Mouse (Mus musculus) hematopoietic multipotent progenitor cell, adult 10-12 weeks (in vitro differentiated cells): ENCODE data around the gene Mfsd2b. TPM values are rescaled to one million over a fixed set of nuclear protein-coding genes. Genes with fewer than 3 reads are reported as not detected.

Experiments used
- polyA plus RNA-seq: library from polyadenylated mRNA; stranded (reverse); fragments of >175 nt; gene quantifications from 2 replicates; pipeline ENCODE4 v1.2.3, GENCODE M21; 2012; ENCODE audit warnings: low replicate concordance

Mfsd2b gene
- 8.0 and 29.2 TPM in 2 replicates for polyA plus RNA-seq

DNA sequence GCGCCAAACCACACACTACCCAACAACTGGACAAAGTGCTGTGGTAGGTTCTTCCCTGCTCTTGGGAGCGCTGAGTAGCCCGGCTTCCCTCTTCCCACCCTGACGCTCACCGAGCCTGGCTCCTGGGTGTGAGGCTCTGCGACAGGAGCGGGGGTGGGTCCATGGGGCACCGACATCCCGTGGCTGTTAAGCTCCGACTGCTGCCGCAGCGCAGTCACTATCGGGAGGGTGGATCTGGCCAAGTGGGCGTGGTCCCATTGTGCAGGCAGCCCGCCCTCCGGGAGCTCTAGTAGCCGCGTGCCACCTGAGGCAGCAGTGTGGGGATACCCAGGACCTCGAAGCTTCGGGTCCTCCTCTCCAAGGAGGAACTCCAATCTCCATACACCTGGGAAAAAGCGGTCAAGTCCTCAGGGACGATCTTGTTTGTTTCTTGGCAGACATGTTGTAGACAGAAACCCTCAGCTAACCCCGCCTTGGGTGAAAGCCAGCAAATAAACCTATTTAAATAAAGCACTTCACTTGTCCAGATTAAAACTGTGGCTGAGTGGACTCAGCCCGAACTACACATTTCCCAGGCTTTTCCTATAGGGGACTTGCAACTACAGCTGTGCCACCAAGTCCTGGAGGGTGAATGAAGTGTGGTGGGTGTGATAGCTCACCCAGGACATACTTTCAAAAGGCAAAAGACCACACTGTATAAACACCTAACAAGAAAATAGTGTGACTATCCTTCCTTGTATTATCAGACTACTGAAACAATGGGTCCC is at the start of gene Mfsd2b:
Gene Mfsd2b (minus strand): TSS at position 199 of the 767 bp plus-strand sequence.

DNA sequence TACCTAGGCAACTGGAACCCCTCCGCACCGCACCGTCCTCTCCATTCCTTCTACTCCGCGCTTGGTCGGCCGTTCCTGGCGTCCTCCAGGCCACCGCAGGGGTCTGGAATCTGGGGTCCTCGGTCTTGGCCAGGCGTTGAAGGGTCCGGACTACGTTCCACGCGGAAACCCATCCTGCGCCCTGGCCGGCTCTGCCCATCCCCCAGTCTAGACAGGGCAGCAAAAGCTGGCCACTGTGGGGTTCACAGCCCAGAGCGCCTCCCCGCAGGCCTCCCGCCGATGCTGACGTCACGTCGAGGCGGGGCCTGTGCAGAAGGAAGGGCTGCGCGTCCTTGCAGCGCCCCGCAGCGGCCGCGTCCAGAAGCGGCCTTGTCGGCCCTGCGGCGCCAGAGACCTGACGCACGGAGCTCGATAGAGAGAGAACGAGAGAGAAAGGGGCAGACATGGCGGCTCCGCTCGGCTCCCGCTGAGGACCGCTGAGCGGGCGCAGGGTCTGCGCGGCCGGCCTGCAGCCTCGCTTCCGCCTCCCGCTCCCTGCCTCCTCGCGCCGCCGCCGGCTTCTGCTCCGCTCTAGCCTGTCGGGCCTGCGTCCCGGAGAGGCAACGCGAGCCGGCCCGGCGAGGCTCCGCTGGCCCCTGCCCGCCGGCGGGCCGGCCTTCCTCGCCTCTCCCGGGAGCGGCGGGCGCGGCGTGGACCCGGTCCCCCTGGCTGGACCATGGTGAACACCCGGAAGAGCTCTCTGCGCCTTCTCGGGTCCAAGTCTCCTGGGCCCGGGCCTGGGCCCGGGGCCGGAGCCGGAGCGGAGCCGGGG is 43.0 kb upstream of the Mfsd2b start, which contains the start of gene Atad2b:
Gene Atad2b (plus strand): TSS at position 360 of the 811 bp plus-strand sequence.

DNA sequence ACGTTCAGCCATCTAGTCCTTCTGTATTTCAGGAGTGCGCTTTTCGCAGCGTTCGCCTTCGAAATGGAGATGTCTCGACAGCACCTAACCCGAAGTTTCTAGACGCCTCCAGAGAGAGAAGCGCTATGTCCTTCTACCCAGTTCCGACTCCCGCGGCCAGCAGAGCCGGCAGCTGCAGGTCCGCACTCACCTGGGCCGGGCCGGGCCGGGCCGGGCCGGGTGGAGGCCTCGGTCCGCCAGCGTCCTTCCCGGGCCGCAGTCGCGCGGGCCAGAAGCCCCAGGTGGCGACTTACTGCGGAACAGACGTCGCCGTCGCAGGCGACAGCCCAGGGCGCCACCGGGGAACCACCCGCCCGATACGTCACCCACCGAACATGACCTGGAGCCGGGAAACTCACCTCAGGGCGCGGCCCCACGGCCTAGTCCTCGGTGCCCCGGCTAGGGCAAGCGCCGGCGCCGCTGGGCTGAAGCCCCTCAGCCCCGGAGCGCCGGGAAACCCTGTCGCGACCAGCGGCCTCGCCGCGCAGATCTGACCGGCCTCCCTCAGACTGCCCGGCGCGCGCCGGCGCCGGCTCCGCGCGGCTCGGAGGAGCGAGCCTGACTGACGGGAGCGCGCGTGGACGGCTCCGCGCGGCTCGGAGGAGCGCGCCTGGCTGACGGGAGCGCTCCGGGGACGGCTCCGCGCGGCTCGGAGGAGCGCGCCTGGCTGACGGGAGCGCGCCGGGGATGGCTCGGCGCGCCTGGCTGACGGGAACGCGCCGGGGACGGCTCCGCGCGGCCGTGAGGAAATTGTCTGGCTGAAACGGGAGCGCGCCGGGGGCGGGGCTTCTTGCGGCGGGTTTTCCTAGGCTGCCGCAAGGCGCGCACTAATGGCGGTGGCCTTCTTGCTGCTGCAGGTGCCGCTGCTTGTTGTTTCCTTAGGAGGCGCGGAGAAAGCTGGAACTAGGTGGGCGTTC is 33.1 kb upstream of the Mfsd2b start, which contains the start of gene Ubxn2a:
Gene Ubxn2a (minus strand): TSS at position 755 of the 956 bp plus-strand sequence.

DNA sequence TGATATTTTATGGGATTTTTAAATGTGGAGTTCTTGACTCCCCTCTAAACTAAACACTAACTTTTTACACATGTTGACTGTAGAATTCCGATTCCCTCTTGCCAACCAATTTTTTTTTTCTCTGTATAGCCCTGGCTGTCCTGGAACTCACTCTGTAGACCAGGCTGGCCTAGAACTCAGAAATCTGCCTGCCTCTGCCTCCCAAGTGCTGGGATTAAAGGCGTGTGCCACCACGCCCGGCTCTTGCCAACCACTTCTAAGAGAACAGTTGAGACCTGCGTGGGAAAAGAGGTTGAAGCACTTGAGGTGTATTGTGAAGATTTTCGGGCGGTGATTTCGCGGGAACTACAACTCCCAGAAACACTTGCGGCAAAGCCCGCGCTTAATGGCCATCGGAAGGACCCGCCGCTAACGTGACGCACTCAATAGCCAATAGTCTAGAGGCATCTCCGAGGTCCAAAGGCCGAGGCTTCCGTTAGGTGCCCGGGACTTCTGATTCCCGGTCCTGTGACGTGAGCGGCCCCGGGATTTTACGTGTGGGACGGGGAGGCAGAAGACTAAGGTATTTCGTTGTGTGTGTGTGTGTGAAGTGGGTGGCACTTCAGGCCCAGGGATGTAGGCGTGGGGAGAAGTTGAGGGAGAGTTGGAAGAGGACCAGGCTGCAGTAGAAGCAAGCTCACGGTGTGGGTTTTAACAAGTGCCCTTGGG is 31.1 kb downstream of the Mfsd2b start, which contains the start of gene Wdcp:
Gene Wdcp (plus strand): TSS at position 414 of the 708 bp plus-strand sequence.

DNA sequence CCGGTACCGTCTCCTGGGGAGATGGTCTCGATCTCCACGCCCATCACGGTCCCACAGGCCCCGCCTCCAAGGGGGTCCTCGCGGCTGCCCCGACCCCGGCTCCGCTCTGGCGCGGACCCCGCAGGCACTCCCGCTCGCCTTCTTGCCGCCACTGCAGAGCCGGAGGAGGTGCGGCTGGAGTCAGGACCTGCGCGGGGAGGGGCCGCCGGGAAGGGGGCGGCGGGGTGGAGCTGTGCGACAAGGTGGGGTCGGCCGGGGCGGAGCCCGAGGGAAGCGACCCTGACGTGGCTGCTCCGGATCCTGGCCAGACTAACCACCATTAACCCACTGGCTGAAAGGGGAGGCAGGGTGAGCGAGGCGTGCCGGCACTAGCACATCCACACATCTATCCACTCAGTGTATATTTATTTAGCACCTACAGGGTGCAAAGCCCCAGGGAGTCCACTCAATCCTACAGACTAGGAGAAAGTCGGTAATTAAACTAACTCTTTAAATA is 32.7 kb downstream of the Mfsd2b start, which contains the start of gene Fkbp1b:
Gene Fkbp1b (minus strand): TSS at position 200 of the 496 bp plus-strand sequence.

DNA sequence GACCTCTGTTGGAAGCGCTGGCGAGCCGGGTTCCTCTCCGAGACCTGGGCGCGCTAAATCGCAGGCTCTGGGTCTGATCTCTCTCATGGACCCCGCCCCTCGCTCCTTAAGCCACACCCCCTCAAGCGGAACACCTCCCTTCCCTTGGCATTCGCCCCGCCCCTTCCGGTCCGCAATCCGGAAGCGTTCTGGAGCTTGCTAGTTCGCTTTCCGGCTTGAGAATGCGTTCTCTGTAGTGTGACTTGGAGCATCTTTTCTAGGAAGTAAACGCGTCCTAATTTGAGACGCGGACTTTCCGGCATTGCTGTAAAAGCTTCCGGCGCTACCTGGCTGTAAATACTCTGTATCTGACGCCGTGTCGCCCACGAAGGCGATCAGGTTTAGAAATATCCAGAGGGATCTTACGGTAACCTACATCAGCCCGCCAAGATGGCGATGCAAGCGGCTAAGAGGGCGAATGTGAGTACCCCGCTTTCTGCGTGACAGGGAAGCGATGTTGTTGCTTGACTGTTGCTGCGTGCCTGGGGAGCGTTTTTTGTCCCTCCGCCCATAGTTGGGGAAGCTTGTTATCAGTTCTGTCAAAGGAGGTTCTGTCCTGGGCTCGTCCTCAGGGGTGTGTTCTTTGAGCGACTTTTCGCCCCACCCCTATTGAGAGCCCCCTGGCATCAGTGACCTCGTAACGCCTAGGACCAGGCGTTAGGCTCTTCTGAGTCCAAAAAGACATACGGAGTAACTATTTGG is 56.6 kb downstream of the Mfsd2b start, which contains the start of gene Sf3b6:
Gene Sf3b6 (plus strand): TSS at position 184 of the 741 bp plus-strand sequence.

Other genes with a start within 250 kb of the Mfsd2b start
- gene Fam228a, start 135.9 kb downstream of the Mfsd2b start, polyA plus RNA-seq: not detected in 2 replicates
- 0.12 TPM in 1 of 2 replicates, not detected in the other for gene Pfn4, start 105.3 kb downstream of the Mfsd2b start, polyA plus RNA-seq
- gene Fam228b, start 105.1 kb downstream of the Mfsd2b start, polyA plus RNA-seq: 0.38 and 0.51 TPM in 2 replicates
- gene Sf3b6, start 56.8 kb downstream of the Mfsd2b start, polyA plus RNA-seq: 4.2 and 7.6 TPM in 2 replicates
- 2.6 and 2.9 TPM in 2 replicates for gene Fkbp1b, start 32.8 kb downstream of the Mfsd2b start, polyA plus RNA-seq
- 0.63 and 2.1 TPM in 2 replicates for gene Wdcp, start 31.1 kb downstream of the Mfsd2b start, polyA plus RNA-seq
- 5.7 and 10.9 TPM in 2 replicates for gene Ubxn2a, start 33.3 kb upstream of the Mfsd2b start, polyA plus RNA-seq
- 18.4 and 50.3 TPM in 2 replicates for gene Atad2b, start 43.0 kb upstream of the Mfsd2b start, polyA plus RNA-seq